Mouse (Mus musculus): ENCODE results near the gene Fbxl3. TPM values are rescaled to one million over a fixed set of nuclear protein-coding genes. Genes with fewer than 3 reads are reported as not detected.

Fbxl3 gene
- polyA plus RNA-seq (2017; shearing (Covaris generic)): 10 to 100 TPM; 29.5 to 34.3 TPM

- peak; percentile 84 for ATAC-seq
These were observed at the start of gene Fbxl3 for GRCm38 (mm10) chr14:103099238-103099933. Fbxl3 (minus strand) TSS chr14:103099566.

GRCm38 (mm10) chr14:103131991-103132390 lies 32.6 kb upstream of the Fbxl3 start:
- peak; percentile 53 for ATAC-seq

- ATAC-seq: no peak
These were observed 26.4 kb upstream of the Fbxl3 start for GRCm38 (mm10) chr14:103125756-103126155.

- peak; percentile 72 for ATAC-seq
These were observed 15.8 kb upstream of the Fbxl3 start for GRCm38 (mm10) chr14:103114994-103115670.

- ATAC-seq: no peak
These were observed 13.4 kb upstream of the Fbxl3 start for GRCm38 (mm10) chr14:103112606-103113363.

- ATAC-seq: no peak
These were observed 10.6 kb upstream of the Fbxl3 start for GRCm38 (mm10) chr14:103109971-103110370.

- no peak for ATAC-seq
These were observed 6.9 kb upstream of the Fbxl3 start for GRCm38 (mm10) chr14:103106301-103106700.

- no peak for ATAC-seq
These were observed 3.5 kb upstream of the Fbxl3 start for GRCm38 (mm10) chr14:103102731-103103335.

- ATAC-seq: no peak
These were observed 2.9 kb upstream of the Fbxl3 start for GRCm38 (mm10) chr14:103102246-103102645.

- ATAC-seq: no peak
These were observed 1.8 kb upstream of the Fbxl3 start for GRCm38 (mm10) chr14:103101171-103101570.

GRCm38 (mm10) chr14:103100296-103100695 lies 930 bp upstream of the Fbxl3 start:
- ATAC-seq: no peak

- peak; percentile 49 for ATAC-seq
These were observed 655 bp downstream of the Fbxl3 start for GRCm38 (mm10) chr14:103098587-103099235.

- ATAC-seq: no peak
These were observed 1.2 kb downstream of the Fbxl3 start for GRCm38 (mm10) chr14:103098213-103098586.

- ATAC-seq: no peak
These were observed 2.7 kb downstream of the Fbxl3 start for GRCm38 (mm10) chr14:103096621-103097020.

- no peak for ATAC-seq
These were observed 3.5 kb downstream of the Fbxl3 start for GRCm38 (mm10) chr14:103095826-103096225.

- no peak for ATAC-seq
These were observed 4.3 kb downstream of the Fbxl3 start for GRCm38 (mm10) chr14:103095036-103095435.

GRCm38 (mm10) chr14:103093670-103094069 lies 5.7 kb downstream of the Fbxl3 start:
- peak; percentile 40 for ATAC-seq

- ATAC-seq: no peak
These were observed 6.1 kb downstream of the Fbxl3 start for GRCm38 (mm10) chr14:103093236-103093635.

- ATAC-seq: peak; percentile 59
These were observed 10.7 kb downstream of the Fbxl3 start for GRCm38 (mm10) chr14:103088624-103089023.

- ATAC-seq: no peak
These were observed 11.5 kb downstream of the Fbxl3 start for GRCm38 (mm10) chr14:103087846-103088245.

GRCm38 (mm10) chr14:103086671-103087324 lies 12.6 kb downstream of the Fbxl3 start:
- ATAC-seq: no peak
